Mouse (Mus musculus) cerebellum, adult 9-10 months (tissue): ENCODE results near the gene Ccnt1.
A peak's percentile ranks its signal among the peaks of the same experiment; 100 is the strongest.
"Not testable (repeated sequence)": the region's sequence is repeated elsewhere in the genome, so short reads cannot be mapped to it uniquely, and the experiment has no call there.

ENCODE experiments used
- DNase-seq: peaks from one replicate; pipeline ENCODE4 v3.0.0; 2022

Gene Ccnt1

DNA sequence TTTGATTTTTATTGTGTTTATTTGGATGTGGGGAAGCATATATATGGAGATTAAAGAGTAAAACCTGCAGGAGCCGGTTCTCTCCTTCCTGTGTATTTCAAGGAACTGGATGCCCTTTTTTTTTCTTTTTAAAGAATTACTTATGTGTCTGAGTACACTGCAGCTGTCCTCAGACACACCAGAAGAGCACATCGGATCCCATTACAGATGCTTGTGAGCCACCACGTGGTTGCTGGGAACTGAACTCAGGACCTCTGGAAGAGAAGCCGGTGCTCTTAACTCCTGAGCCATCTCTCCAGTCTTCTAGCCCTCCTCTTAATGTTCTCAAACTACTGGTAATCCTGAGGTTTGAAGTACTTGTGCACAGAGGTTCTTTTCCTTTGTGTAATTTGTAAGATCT, 32.8 kb downstream of the Ccnt1 start:
- DNase-seq: no peak

DNA sequence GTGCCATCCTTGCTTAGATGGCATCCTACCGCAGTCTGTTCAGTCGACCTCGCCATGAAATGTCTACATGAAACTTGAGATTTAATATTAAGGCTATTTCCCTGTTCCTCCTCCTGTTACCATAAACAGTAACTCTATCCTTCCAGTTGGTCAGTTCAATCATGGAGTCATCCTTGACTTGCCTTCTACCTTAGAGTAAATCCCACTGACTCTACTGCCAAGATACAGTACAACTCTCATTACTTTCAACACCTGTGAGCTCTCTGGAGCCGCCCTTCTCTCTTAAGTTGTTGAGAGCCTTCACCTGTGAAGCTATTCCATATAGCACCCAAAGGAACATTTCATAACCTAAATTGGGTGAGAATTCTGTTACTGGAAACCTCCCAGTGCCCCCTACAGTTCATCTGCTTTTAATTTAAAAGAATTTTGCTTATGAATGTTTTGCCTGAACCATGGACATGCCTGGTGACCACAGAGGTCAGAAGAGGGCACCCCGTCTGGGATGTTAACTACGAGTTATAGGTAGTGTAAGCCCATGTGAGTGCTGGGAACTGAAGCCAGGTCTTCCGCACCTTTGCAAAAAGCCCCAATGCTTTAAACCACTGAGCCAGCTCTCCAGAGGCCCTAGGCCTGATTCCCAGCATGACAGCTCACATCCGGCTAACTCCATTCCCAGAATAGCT, 33.8 kb downstream of the Ccnt1 start:
- DNase-seq: no peak

DNA sequence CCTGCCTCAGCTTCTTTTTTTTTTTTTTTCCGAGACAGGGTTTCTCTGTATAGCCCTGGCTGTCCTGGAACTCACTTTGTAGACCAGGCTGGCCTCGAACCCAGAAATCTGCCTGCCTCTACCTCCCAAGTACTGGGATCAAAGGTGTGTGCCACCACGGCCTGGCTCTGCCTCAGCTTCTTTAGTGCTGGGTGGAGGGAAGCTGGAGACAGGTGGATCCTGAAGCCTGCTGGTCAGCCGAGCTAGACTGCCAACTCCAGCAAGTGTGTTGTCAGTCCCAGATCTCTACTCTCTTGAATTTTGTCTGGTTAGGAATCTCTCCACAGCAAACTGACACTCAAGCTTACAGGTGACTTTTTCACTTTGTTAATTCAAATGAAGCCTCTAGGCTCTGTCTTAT, 34.8 kb downstream of the Ccnt1 start:
- no peak for DNase-seq

DNA sequence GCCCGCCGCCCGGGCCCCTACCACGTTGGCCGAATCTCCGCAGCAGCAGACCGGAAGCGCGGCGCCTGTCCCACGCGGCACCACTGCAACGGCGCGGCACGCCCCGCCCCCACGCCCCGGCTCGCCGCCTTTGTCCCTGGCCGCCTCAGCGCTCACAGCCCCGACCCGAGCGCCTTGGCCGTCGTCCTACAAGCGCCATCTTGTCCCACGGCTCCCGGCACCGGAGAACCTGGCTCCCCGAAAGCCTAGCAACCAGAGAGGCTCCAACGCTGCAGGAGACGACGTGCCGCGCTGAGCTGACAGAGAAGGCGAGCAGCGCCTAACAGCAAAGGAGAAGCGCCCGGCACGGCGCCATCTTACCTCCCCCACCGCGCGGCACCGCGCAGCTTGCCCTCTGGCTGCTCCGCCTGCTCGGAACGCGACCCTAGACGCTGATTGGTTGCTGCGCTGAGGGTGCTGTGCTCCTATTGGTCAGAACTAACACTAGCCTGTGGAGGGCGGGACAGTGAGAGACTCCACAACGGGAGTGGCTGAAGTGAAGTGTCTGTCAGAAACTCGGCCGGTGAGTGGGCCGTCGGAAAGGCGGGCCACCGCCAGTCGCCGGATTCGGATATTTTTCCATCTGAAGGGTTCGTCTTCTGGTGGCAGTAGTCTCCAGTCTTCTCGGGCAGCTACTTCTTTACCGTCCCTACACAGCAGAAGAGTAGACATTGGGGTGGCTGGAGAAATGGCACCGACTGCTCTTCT, 36.7 kb downstream of the Ccnt1 start, which contains the start of gene Kansl2:
TSS of gene Kansl2 (minus strand) at position 384 of the 747 bp plus-strand sequence.
- peak; percentile 99 for DNase-seq

DNA sequence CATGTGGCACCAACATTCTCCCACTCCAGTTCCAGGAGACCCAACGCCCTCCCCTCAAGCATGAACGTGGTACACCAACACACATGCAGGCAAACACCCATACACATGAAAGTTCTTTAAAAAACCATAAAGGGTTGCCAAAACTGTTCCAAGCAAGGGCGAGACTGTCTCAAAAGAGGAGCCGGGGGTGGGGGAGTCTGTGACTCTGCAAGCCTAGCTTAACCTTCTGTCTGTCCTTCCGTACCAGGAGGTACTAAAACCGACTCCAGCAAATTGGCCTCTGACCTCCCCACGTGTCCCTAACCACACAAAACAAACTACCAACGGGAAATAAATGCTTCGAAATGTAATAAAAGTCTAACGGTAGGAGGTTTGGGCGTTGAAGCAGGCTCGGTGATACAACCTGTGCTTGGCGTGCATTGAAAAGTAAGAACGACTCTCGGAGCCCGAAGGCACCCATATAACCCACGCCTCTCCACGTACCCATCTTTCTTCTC, 37.6 kb downstream of the Ccnt1 start:
- DNase-seq: peak; percentile 45

DNA sequence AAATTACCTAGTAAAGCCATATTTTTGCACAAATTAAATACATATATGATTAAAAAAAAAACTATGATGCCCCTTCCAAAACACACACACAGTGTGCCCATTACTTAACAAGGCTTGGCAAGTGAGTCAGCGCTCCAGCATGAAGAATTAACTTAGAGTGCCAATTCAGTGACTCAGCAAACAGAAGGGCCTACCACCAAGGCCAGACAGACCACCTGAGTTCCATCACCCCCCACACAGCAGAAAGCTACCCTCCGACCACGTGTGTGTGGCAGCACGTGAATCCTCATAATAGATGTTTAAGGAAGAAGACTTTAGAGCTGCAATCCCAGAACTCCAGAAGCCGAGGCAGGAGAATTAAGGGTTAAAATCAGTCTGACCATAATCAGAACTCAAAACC, 38.4 kb downstream of the Ccnt1 start:
- no peak for DNase-seq

DNA sequence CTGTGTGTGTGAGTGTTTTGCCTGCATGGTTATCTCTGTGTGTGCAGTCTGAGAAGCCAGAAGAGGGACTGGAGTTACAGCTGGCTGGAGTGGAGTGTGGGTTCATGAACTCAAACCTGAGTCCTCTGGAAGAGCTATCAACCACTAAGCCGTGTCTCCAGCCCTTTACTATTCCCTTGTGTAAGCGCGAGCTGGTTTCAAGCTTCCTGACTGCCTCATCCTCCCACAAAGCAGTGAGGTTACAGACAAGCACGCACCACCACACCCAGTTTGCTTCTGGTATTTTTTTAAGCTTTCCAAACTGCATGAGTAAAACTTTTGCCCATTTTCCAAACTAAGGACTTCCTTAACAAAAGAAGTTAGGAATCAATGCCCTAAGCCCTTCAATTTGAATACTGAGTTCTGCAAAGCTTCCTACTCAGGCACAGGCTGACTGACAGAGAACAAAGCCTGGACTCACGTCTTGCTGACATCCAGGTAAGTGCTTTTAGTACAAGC, 42.6 kb downstream of the Ccnt1 start:
- no peak for DNase-seq

DNA sequence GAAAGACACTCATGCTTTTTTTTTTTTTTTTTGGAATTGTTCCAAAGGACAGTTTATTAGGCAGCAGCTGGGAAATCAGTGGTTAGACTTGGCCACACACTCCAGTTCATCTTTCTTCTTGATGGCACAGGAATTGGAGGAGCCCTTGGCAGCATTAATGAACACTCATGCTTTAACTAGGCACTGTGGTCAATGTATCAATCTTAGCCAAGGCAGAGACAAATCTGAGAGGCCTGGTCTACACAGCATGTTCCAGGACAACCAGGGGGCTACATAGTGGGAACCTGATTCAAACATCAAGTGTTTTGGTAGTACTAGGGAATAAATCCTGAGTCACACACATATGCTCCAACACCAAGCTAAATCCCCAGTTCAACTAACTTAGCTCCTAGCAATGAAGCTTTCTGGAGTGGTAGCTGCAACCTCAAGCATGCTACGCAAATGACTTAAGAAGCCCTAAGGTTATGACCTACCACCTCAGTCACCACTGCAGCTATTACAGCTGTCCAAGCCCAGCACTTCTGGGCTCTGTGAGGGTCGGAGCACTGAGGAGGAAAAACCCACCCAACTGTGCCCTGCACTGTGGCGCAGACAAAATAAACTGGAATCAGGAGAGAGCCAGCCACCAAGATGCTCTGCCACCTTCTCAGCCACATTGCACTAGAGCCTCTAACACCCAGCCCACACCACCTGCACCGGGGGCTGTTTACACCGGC, 43.5 kb downstream of the Ccnt1 start:
- no peak for DNase-seq

DNA sequence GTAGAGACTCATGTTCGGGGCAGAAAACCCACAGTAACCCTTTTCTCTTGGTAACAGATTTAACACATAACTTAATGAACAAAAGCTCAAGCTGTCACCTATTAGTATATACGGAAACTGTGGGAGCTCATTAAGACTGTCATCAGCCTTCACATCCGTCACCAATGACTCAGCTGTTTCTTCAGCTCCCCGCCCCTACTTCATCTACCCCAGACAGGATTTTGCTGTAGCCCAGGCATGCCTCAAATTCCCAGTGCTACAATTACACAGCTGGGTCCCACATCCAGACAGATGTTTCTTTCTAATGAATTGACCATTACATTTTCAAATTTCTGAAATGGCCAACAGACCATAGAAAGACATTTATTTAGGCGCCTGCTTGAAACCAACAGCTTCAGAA, 44.7 kb downstream of the Ccnt1 start:
- no peak for DNase-seq

DNA sequence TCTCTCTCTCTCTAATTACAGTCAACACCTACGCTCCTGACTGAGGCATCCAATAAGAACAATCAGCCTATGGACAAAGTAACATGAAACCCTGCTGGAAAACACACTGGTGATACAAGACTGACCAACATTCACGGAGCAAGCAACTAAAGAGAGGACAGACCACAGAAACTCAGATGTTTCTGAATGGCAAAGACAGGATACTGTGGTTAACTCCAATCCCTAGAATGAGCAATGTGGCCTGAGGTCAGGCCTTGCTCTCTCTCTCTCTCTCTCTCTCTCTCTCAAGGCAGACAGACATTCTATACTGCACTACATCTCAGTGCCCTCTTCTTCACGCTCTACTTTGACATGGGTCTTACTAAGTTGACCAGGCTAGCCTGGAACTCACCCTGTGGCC, 49.5 kb downstream of the Ccnt1 start:
- DNase-seq: no peak

DNA sequence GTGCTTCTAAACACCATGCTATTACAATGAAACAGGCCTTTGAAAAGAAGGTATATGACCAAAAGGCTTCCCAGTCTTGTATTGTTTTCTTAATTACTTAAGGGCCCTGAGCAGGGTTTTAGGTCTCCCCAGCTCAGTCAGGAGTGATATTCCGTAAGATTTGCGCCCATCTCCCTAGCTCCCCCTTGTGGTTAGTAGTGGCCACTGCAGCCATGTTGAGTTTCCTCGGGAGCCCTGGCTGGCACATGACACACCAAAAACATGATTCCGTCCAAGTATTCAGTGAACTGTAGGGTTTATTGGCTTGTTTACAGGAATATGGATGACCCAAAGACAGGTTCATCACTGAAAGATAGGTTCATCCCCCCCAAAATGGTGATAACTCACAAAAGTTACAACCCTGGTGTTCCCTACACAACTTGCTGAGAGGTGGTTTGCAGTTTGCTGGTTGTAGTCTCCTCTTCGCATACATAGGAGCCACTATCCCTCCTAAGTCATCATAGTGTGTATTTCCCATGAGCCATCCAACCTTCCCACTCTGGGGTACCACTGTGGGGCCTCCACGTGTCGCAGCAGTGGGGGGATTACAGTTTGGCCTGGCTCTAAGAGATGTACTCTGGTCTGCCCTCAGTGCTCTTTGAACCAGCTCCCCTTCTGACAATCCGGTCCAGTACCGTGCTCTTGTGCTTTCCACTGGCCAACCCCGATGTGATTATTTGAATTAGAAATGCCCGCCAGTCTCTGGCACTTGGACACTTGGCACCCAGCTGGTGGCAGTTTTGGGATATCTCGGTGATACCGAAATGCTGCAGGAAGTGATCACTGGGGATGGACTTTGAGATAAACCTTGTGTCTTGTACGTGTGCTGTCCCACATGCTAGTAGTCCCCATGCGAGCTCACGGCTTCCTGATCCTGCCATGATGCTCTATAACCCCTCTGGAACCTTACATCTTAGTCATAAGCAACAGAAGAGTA, 53.1 kb downstream of the Ccnt1 start:
- peak; percentile 72 for DNase-seq

DNA sequence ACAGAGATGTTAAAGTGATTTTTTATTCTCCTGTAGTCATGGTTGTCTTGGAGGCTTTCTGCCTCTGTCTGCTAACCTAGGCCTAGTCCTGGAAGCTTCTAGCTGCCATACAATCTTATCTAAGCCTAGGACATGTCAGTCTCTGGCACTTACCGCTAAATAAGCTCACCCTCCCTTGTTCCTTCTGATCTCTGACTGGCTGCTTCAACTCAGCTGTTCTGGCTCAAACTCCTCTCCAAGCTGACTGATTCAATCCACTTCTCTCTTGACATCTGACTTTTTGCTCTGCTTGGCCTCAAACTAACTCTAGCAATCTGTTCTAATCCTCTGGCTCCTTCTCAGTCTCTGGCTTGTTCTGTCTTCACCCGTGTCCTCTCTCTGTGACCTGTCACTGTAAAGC, 55.9 kb downstream of the Ccnt1 start:
- DNase-seq: not testable (repeated sequence)

DNA sequence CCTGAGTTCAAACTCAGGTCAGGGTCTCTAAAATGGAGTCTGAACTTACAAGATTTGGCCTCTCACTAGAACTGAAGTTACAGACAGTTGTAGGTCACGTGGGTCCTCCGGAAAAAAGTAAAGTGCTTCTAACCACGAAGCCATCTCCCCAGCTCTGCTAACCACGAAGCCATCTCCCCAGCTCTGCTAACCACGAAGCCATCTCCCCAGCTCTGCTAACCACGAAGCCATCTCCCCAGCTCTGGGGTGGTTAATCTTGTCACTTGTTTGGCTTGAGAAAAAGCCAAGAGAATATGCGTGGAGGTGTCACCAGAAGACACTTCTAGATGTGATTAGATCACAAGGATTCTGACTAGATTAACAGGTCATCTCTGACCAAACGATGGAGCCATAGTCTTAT, 56.6 kb downstream of the Ccnt1 start:
- no peak for DNase-seq

DNA sequence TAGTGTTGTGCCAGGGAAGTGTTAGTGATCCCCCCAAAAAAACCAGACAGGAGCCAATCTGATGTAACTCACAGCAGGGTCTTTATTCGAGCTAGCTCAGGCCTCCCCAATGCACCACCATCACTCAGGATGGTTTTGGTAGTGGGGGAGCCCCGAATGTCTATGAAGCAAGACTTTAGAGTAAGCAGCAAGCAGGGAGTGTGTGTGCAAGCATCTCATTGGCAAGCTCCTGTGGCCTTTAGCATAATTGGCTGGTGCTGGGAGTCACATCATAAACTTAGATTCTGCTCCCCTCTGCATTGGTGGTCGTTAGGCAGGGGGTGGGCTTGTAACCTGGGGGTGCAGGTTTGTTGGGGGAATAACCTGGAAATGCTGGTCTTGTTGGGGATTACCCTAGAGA, 57.0 kb downstream of the Ccnt1 start:
- not testable (repeated sequence) for DNase-seq

DNA sequence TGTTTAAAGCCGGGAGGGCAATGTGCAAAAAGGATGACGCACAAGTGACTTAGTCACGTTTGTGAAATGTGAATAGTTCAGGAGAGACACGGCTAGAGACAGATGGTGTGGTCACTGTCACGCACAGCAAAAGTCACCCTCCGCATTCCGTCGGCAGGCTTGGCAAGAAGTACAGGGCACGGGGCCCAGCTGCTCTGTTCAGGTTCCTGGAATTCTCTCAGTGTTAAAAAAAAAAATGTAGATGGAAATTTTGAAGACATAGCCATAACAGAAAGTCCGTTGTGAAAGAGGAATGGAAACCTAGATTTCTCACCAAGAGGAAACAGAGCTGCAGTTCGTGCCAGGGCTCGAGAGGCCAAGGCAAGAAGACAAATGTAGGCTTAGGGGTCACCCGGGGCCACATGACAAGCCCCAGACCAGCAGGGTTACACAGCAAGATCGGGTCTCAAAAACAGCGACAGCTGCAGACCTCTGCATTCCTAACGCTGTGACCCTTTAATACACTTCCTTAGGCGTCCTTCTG, 57.9 kb downstream of the Ccnt1 start:
- peak; percentile 68 for DNase-seq

DNA sequence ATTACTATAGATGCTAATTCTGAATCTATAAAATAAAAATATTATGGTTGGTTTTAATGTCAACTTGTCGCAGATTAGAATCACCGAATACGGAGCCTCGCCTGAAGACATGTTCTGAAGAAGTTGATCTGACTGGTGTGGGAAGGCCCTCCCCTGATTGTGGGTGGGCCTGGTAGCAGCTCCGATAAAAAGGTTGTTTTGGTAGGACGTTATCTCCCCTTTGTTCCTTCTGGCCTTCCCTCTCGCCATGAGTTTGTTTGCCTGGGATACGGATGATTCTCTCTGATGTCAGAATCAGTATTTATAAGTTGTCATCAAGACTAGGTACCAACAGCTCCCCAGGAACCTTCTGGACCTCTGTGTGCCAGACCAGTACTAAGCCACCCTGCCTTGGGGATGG, 58.5 kb downstream of the Ccnt1 start:
- peak; percentile 30 for DNase-seq

DNA sequence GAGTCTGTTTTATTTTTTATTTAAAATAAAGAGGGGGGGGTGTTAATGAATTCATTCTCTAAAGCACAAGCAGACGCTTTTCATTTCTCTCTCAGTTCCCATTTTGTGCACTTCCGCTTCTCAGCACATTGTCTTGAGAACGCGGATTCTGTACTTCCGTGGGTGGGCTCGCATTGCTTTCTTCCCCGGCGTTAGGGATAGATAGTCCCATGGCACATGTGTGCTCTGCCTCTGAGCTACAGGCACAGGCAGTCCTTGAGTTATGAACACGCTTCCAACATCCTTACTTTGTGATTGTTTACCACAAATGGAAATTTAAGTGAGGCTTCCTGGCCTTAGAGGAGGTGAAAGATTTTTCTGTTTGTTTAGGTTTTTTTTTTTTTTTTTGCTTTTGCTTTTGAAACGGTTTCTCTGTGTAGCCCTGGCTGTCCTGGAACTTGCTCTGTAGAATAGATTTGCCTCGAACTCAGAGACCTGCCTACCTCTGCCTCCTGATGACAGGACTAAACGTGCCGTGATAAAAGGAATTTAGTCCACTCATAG, 59.3 kb downstream of the Ccnt1 start:
- peak; percentile 7 for DNase-seq

DNA sequence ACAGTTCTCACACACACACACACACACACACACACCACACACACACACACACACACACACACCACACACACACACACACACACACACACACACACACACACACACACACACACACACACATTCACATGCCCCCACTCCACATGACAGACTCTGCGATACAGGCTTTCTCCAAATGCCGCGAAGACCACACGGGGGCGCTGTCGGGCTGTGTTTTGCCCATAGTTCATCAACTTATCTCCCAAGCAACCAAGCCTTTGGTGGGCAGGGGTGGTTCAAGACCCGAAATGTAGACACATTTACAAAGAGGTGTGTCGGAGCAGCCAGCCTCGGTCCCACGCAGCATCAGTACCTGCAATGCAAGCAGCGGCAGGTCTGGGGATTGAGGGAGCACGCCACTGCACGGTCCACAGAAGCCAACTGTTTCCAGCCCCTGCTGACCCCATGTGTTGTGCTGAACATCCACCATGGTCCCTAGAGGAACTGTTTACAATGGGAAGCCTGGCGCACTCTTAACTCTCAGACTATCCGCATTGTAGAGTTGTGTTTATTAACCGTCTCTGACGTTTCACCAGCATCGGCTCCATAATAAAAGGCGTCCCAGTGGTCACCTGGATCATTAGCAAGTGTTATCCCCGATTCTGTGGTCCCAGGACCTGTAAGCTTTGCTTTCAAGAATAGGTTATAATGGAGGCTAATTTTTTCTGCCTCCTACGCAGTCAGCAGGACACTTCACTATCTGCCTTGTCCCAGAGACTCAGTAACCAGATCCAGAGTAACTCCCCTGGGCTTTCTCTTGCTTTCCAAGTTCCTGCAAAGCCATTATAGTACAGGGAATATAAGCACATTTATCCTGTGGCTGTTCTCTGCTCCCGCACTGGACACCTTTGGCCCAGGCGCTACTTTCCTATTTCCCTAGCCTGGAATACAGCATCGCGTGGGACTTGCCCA, 60.0 kb downstream of the Ccnt1 start:
- peak; percentile 76 for DNase-seq

DNA sequence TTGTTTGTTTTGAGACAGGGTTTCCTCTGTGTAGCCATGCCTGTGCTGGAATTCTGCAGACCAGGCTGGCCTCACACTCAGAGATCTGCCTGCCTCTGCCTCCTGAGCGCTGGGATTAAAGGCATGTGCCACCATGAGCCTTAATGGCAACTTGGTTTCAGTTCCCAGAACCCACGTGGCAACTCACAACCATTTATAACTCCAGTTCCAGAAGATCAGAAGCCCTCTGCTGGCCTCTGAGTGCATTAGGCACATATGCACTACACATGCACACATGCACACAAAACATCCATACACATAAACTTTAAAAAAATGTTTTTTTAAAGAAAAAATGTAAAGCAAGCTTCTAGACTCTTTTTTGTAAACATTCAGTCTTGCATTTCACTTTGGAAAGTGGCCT, 61.3 kb downstream of the Ccnt1 start:
- DNase-seq: no peak

DNA sequence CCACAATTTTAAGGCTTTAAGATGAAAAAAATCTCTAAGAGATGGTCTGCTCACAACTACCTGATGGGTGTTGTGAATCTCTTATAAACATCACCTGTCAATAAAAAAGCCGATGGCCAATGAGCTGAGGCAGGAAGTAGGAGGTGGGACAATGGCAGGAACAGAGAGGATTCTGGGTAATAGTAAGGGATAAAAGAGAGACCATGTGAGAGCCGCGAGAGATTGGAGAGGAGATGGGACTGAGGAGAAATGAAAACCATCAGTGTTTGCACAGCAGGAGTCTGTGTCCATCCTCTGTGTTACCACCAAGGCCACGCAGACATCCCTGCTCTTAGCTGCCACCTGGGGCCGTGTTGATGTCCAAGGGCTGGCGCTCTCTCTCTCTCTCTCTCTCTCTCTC, 63.4 kb downstream of the Ccnt1 start:
- no peak for DNase-seq
